Comparison of ENCODE assay signal across 11 mouse cellular contexts in the genomic region with DNA sequence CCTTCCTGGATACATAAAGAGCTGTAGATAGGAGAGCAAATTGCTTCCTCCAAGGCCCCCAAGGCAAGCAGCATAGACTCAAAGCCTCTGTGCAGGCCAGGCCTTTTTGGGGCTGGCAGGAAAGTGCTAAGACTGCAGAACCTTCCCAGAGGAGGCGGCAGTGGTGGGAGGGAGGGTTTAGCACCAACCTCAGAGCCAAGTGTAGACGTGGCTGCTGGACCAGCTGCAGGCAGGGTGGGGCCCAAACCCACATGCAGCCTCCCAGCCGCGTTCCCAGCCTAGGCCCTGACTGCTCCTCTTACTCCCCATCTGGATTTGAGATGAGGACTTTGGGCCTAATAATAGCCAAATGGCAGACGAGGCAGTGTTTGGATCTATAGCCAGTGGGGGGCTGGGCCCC. TPM values are rescaled to one million over a fixed set of nuclear protein-coding genes. Genes with fewer than 3 reads are reported as not detected.
DNase-seq lines count a peak whose midpoint lies in the region; ATAC-seq and TF ChIP-seq lines count a peak whose summit lies in the region.
"Had no signal": no experiment of that assay in that cellular context is flagged by ENCODE, and none has a peak within 500 bp of the region (broad histone marks: within the 10 kb centered on the region; RNA-seq: fewer than 3 reads in every experiment).

No protein-coding gene starts in this region.

- TF ChIP-seq EP300 in liver, postnatal 0 days (IDR thresholded peaks at IDR 0.05; ENCODE audit: low read depth): no peak

- peak; percentile 14 for DNase-seq in liver, postnatal 0 days
- no peak for DNase-seq in liver, embryonic 11.5 days (ENCODE audit: low spot score)
- DNase-seq in gastrocnemius, adult 2 months: peak; percentile 91
- peak; percentile 76 for DNase-seq in heart, postnatal 25 days (ENCODE audit: low spot score)
- no peak for DNase-seq in cerebellum, postnatal 36 days
- DNase-seq in forebrain, embryonic 11.5 days (ENCODE audit: low spot score): no peak
- DNase-seq: spleen, adult 18-20 months had no signal

- intact Hi-C loops in gastrocnemius, adult 2 months (cut with DNase I): no loop called here
- intact Hi-C loops in heart, postnatal 25 days (cut with DNase I): no loop called here

- H3K27ac ChIP-seq in liver, postnatal 0 days (ENCODE audit: low read depth): no peak overlapping the region
- H3K27ac ChIP-seq in liver, embryonic 11.5 days (ENCODE audit: low read depth, low read length): no peak overlapping the region
- H3K27ac ChIP-seq in gastrocnemius, adult 2 months: peak overlapping the region; percentile 84
- peak overlapping the region; percentile 63 for H3K27ac ChIP-seq in stomach, embryonic 15.5 days
- H3K27ac ChIP-seq in forebrain, embryonic 11.5 days (ENCODE audit: low read depth, low read length): no peak overlapping the region

- 45% methylated on average over 5 of the region's 5 CpGs for WGBS in liver, postnatal 0 days (ENCODE audit: insufficient replicate concordance)
- WGBS in liver, embryonic 11.5 days: 51% methylated on average over 5 of the region's 5 CpGs
- 25% methylated on average over 5 of the region's 5 CpGs for WGBS in stomach, embryonic 15.5 days
- 62% methylated on average over 5 of the region's 5 CpGs for WGBS in forebrain, embryonic 11.5 days

- H3K9ac ChIP-seq in liver, postnatal 0 days (replicated peaks): no peak overlapping the region
- no peak overlapping the region for H3K9ac ChIP-seq in liver, embryonic 11.5 days (ENCODE audit: low read depth, low read length)
- no peak overlapping the region for H3K9ac ChIP-seq in stomach, embryonic 15.5 days
- no peak overlapping the region for H3K9ac ChIP-seq in forebrain, embryonic 11.5 days (ENCODE audit: low read length)

- peaks cover 4% of the 10 kb centered on the region for H3K9me3 ChIP-seq in liver, postnatal 0 days (ENCODE audit: low read length)
- no peaks in the 10 kb centered on the region for H3K9me3 ChIP-seq in liver, embryonic 11.5 days (ENCODE audit: control insufficient read depth, low read length)
- no peaks in the 10 kb centered on the region; the same call in 1 of the 2 replicates for H3K9me3 ChIP-seq in stomach, embryonic 15.5 days
- H3K9me3 ChIP-seq in forebrain, embryonic 11.5 days (ENCODE audit: control insufficient read depth, low read length): peaks cover 4% of the 10 kb centered on the region; the same call in 1 of the 2 replicates

- no peak for TF ChIP-seq CTCF in liver, postnatal 0 days (IDR thresholded peaks at IDR 0.05; ENCODE audit: low read depth)
- TF ChIP-seq CTCF in gastrocnemius, adult 2 months (IDR thresholded peaks at IDR 0.05): no peak

- H3K4me1 ChIP-seq in liver, postnatal 0 days (ENCODE audit: insufficient read depth): peaks cover 15% of the 10 kb centered on the region
- H3K4me1 ChIP-seq in liver, embryonic 11.5 days (replicated peaks; ENCODE audit: control insufficient read depth, insufficient read depth, low read length): peaks cover 4% of the 10 kb centered on the region; the same call in 1 of the 2 replicates
- H3K4me1 ChIP-seq in stomach, embryonic 15.5 days: peaks cover 18% of the 10 kb centered on the region
- H3K4me1 ChIP-seq in forebrain, embryonic 11.5 days (replicated peaks; ENCODE audit: control insufficient read depth, insufficient read depth, low read length): peaks cover 8% of the 10 kb centered on the region; the same call in 1 of the 2 replicates

- ATAC-seq in liver, postnatal 0 days: no peak
- no peak for ATAC-seq in liver, embryonic 11.5 days (replicated peaks; ENCODE audit: low FRiP score)
- ATAC-seq in stomach, embryonic 15.5 days (ENCODE audit: insufficient read depth, low FRiP score, low read depth): no peak
- no peak for ATAC-seq in forebrain, embryonic 11.5 days (replicated peaks; ENCODE audit: low FRiP score)
- no peak for ATAC-seq in megakaryocyte, adult 5-6 weeks (ENCODE audit: poor library complexity, severe bottlenecking)
- ATAC-seq: inflammation-experienced regulatory T-cells, adult 6 months had no signal

- no peaks in the 10 kb centered on the region for H3K36me3 ChIP-seq in liver, postnatal 0 days (replicated peaks; ENCODE audit: insufficient read depth, low read length)
- H3K36me3 ChIP-seq in liver, embryonic 11.5 days (ENCODE audit: control insufficient read depth, insufficient read depth, low read length): no peaks in the 10 kb centered on the region
- H3K36me3 ChIP-seq in stomach, embryonic 15.5 days: no peaks in the 10 kb centered on the region
- no peaks in the 10 kb centered on the region for H3K36me3 ChIP-seq in forebrain, embryonic 11.5 days (ENCODE audit: control insufficient read depth, insufficient read depth, low read length)

- no peak overlapping the region for H3K4me3 ChIP-seq in liver, postnatal 0 days (ENCODE audit: low read depth, low read length)
- H3K4me3 ChIP-seq in liver, embryonic 11.5 days (ENCODE audit: low read depth, low read length): no peak overlapping the region
- no peak overlapping the region for H3K4me3 ChIP-seq in gastrocnemius, adult 2 months
- no peak overlapping the region for H3K4me3 ChIP-seq in stomach, embryonic 15.5 days (replicated peaks)
- no peak overlapping the region for H3K4me3 ChIP-seq in forebrain, embryonic 11.5 days (ENCODE audit: low read depth, low read length)

- no peak overlapping the region for H3K4me2 ChIP-seq in liver, postnatal 0 days (ENCODE audit: low read depth, low read length)
- no peak overlapping the region for H3K4me2 ChIP-seq in liver, embryonic 11.5 days
- no peak overlapping the region for H3K4me2 ChIP-seq in stomach, embryonic 15.5 days
- H3K4me2 ChIP-seq in forebrain, embryonic 11.5 days (ENCODE audit: low read depth, low read length, severe bottlenecking): no peak overlapping the region

- H3K27me3 ChIP-seq in liver, postnatal 0 days (ENCODE audit: insufficient read depth, low read length): no peaks in the 10 kb centered on the region
- no peaks in the 10 kb centered on the region for H3K27me3 ChIP-seq in liver, embryonic 11.5 days (replicated peaks; ENCODE audit: control insufficient read depth, insufficient read depth, low read length)
- no peaks in the 10 kb centered on the region for H3K27me3 ChIP-seq in stomach, embryonic 15.5 days (replicated peaks)
- no peaks in the 10 kb centered on the region for H3K27me3 ChIP-seq in forebrain, embryonic 11.5 days (ENCODE audit: control insufficient read depth, insufficient read depth, low read length)

RNA-seq across cellular contexts. Expression of a gene that starts 2.6 kb away (rescaled TPM):
- 8.4 and 8.9 TPM in 2 replicates for polyA plus RNA-seq in liver, postnatal 0 days (2015; fragmentation: Nextera tagmentation; extraction: Ambion mirVana)
- polyA plus RNA-seq in liver, embryonic 11.5 days (2014; fragmentation: Nextera tagmentation; extraction: Ambion mirVana): 27.0 and 29.3 TPM in 2 replicates
- total RNA-seq in gastrocnemius, adult 2 months (2021): 100 to 1,000 TPM in 1 of 2 experiments, 10 to 100 TPM in 1; 70.3 to 119 TPM
- total RNA-seq in heart, postnatal 25 days (2021): 100 to 1,000 TPM; 170 to 174 TPM
- polyA plus RNA-seq in stomach, embryonic 15.5 days (2015; fragmentation: Nextera tagmentation; extraction: Ambion mirVana): 97.9 and 105 TPM in 2 replicates
- 43.8 and 44.3 TPM in 2 replicates for polyA plus RNA-seq in forebrain, embryonic 11.5 days (2014; fragmentation: Nextera tagmentation; extraction: Ambion mirVana)
- total RNA-seq in megakaryocyte, adult 5-6 weeks (2015): 12.2 and 12.5 TPM in 2 replicates
- total RNA-seq in megakaryocyte, adult 5-6 weeks (2017): 5.1 and 8.8 TPM in 2 replicates

RNA-seq across cellular contexts. Expression of a gene that starts 28.5 kb away (rescaled TPM):
- 9.9 and 11.7 TPM in 2 replicates for polyA plus RNA-seq in liver, postnatal 0 days (2015; fragmentation: Nextera tagmentation; extraction: Ambion mirVana)
- polyA plus RNA-seq in liver, embryonic 11.5 days (2014; fragmentation: Nextera tagmentation; extraction: Ambion mirVana): 27.9 and 35.9 TPM in 2 replicates
- total RNA-seq in gastrocnemius, adult 2 months (2021): 10 to 100 TPM; 11.6 to 17.5 TPM
- 10 to 100 TPM; 40.6 to 44.9 TPM for total RNA-seq in heart, postnatal 25 days (2021)
- polyA plus RNA-seq in stomach, embryonic 15.5 days (2015; fragmentation: Nextera tagmentation; extraction: Ambion mirVana): 125 and 131 TPM in 2 replicates
- polyA plus RNA-seq in forebrain, embryonic 11.5 days (2014; fragmentation: Nextera tagmentation; extraction: Ambion mirVana): 47.3 and 54.1 TPM in 2 replicates
- 9.8 and 11.8 TPM in 2 replicates for total RNA-seq in megakaryocyte, adult 5-6 weeks (2015)
- 2.4 and 7.6 TPM in 2 replicates for total RNA-seq in megakaryocyte, adult 5-6 weeks (2017)

RNA-seq across cellular contexts. Expression of a gene that starts 38.4 kb away (rescaled TPM):
- 0.83 and 0.86 TPM in 2 replicates for polyA plus RNA-seq in liver, postnatal 0 days (2015; fragmentation: Nextera tagmentation; extraction: Ambion mirVana)
- 0.45 and 0.52 TPM in 2 replicates for polyA plus RNA-seq in liver, embryonic 11.5 days (2014; fragmentation: Nextera tagmentation; extraction: Ambion mirVana)
- total RNA-seq in gastrocnemius, adult 2 months (2021): 1 to 10 TPM; 2.3 to 5.7 TPM
- total RNA-seq in heart, postnatal 25 days (2021): 10 to 100 TPM; 29.4 to 30.6 TPM
- polyA plus RNA-seq in stomach, embryonic 15.5 days (2015; fragmentation: Nextera tagmentation; extraction: Ambion mirVana): 2.9 and 3.4 TPM in 2 replicates
- 0.31 and 0.47 TPM in 2 replicates for polyA plus RNA-seq in forebrain, embryonic 11.5 days (2014; fragmentation: Nextera tagmentation; extraction: Ambion mirVana)
- 4.8 and 5.7 TPM in 2 replicates for total RNA-seq in megakaryocyte, adult 5-6 weeks (2015)
- total RNA-seq in megakaryocyte, adult 5-6 weeks (2017): 2.0 and 2.8 TPM in 2 replicates
- polyA plus RNA-seq: inflammation-experienced regulatory T-cells, adult 6 months had no signal

RNA-seq across cellular contexts. Expression of a gene that starts 54.9 kb away (rescaled TPM):
- polyA plus RNA-seq in liver, postnatal 0 days (2015; fragmentation: Nextera tagmentation; extraction: Ambion mirVana): 0.07 TPM in 1 of 2 replicates, not detected in the other
- polyA plus RNA-seq in liver, embryonic 11.5 days (2014; fragmentation: Nextera tagmentation; extraction: Ambion mirVana): 0.27 TPM in 2 replicates
- total RNA-seq in gastrocnemius, adult 2 months (2021): not detected
- total RNA-seq in heart, postnatal 25 days (2021): not detected
- 0.48 and 0.82 TPM in 2 replicates for polyA plus RNA-seq in stomach, embryonic 15.5 days (2015; fragmentation: Nextera tagmentation; extraction: Ambion mirVana)
- 0.45 and 0.92 TPM in 2 replicates for polyA plus RNA-seq in forebrain, embryonic 11.5 days (2014; fragmentation: Nextera tagmentation; extraction: Ambion mirVana)
- total RNA-seq in megakaryocyte, adult 5-6 weeks (2015): 0.71 and 0.75 TPM in 2 replicates
- total RNA-seq in megakaryocyte, adult 5-6 weeks (2017): 0.81 and 0.88 TPM in 2 replicates
- total RNA-seq: ES-E14 had no signal

Comparison
In these comparisons a context has a peak if more than half of its experiments do, and no peak if none do; other contexts are left out.
1. DNase-seq: peak in liver, postnatal 0 days (single experiment), gastrocnemius, adult 2 months (single experiment) and heart, postnatal 25 days (single experiment); none in liver, embryonic 11.5 days (single experiment), cerebellum, postnatal 36 days (0 of 2) and forebrain, embryonic 11.5 days (single experiment).
2. H3K27ac ChIP-seq: peak in gastrocnemius, adult 2 months (single experiment) and stomach, embryonic 15.5 days (single experiment); none in liver, postnatal 0 days (single experiment), liver, embryonic 11.5 days (single experiment) and forebrain, embryonic 11.5 days (single experiment).